Mouse (Mus musculus) lung, embryonic 14.5 days (tissue): ENCODE results near the gene Gadd45g. TPM values are rescaled to one million over a fixed set of nuclear protein-coding genes. Genes with fewer than 3 reads are reported as not detected.
A peak's percentile ranks its signal among the peaks of the same experiment; 100 is the strongest.

Source experiments
- ATAC-seq: fragments of 200-750 bp; cut with Nextera tagmentation; 2 replicates; pipeline ENCODE4 v1.8.0; 2017; ENCODE audit warnings: mild to moderate bottlenecking, moderate TSS enrichment, moderate library complexity; ENCODE audit not compliant: insufficient read depth
- DNase-seq: peaks from one replicate; pipeline ENCODE4 v3.0.0-alpha.2; 2015
- H3K27ac ChIP-seq: fragments of 300-500 bp; sonication (generic); 2 replicates; pipeline ENCODE4 v1.5.1; 2014; ENCODE audit warnings: low read depth, mild to moderate bottlenecking, moderate library complexity
- H3K27me3 ChIP-seq: fragments of 300-500 bp; sonication (generic); 2 replicates; pipeline ENCODE4 v1.6.1; 2014; ENCODE audit warnings: low read length, control low read depth; ENCODE audit not compliant: insufficient read depth
- H3K36me3 ChIP-seq: fragments of 300-500 bp; sonication (generic); 2 replicates; pipeline ENCODE4 v1.6.1; 2014; ENCODE audit warnings: control low read depth; ENCODE audit not compliant: insufficient read depth
- H3K4me1 ChIP-seq: fragments of 300-500 bp; sonication (generic); 2 replicates; pipeline ENCODE4 v1.6.1; 2014; ENCODE audit warnings: antibody characterized with exemption, control low read depth; ENCODE audit not compliant: insufficient read depth
- H3K4me2 ChIP-seq: fragments of 300-500 bp; sonication (generic); 2 replicates; pipeline ENCODE4 v1.6.1; 2014; ENCODE audit warnings: mild to moderate bottlenecking
- H3K4me3 ChIP-seq: fragments of 300-500 bp; sonication (generic); 2 replicates; pipeline ENCODE4 v1.5.1; 2014; ENCODE audit warnings: low read depth, low read length
- H3K9ac ChIP-seq: fragments of 300-500 bp; sonication (generic); 2 replicates; pipeline ENCODE4 v1.6.1; 2014
- H3K9me3 ChIP-seq: fragments of 300-500 bp; sonication (generic); 2 replicates; pipeline ENCODE4 v1.6.1; 2016; ENCODE audit warnings: low read depth, low read length, control low read depth
- CTCF ChIP-seq: IDR thresholded peaks from 2 replicates; pipeline ENCODE4 v1.5.1; 2016; ENCODE audit warnings: antibody characterized with exemption, low read depth
- WGBS: fragments of 180-500 bp; shearing (Covaris S2); extraction: QIAGEN DNeasy Blood & Tissue Kit; methylation state at CpG from one replicate; pipeline ENCODE4 v1.1.7; 2014; 5-methylcytosine and 5-hydroxymethylcytosine counted together
- polyA plus RNA-seq: library from polyadenylated mRNA; unstranded; fragments of >200 nt; fragmentation: Nextera tagmentation; extraction: Ambion mirVana; gene quantifications from 2 replicates; pipeline ENCODE4 v1.2.1, GENCODE M21; 2014

Gene Gadd45g
- polyA plus RNA-seq, 1 experiment from 2014 or later, result 26.1 TPM

DNA sequence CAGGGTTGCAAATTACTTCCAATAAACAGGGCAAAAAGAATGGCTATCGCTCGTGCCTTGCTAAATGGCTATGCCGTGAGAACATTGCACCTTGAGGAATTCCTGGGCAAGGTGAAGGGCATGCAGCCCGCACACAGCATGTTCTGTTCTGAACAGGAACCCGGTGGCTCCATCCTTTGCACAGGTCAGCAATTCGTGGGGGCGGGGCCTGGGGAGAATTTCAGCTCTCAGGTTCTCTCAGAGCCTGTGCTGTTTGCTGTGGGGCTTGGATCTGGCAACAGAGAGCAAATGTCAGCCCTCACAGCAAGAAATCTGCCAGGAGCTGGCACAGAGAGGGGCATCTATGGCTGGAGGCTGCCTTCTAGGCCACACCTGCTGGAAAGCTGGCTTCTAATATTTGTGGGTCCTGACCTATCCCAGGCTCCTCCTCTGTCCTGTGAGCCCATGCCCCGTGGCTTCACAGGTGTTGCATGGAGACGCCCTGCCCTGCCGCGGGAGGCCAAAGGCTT lies 19.7 kb downstream of the Gadd45g start:
- Histone ChIP-seq H3K36me3 (no peaks in the 10 kb centered on the region), H3K4me3 (no peak overlapping the region), H3K9ac (no peak overlapping the region), H3K4me2 (no peak overlapping the region), H3K27me3 (no peaks in the 10 kb centered on the region), H3K9me3 (no peaks in the 10 kb centered on the region), H3K27ac (no peak overlapping the region), H3K4me1 (no peaks in the 10 kb centered on the region; the same call in 1 of the 2 replicates)
- ATAC-seq (no peak), DNase-seq (no peak)
- WGBS, result 44% methylated on average over 11 of the region's 11 CpGs
- TF ChIP-seq CTCF, result no peak

DNA sequence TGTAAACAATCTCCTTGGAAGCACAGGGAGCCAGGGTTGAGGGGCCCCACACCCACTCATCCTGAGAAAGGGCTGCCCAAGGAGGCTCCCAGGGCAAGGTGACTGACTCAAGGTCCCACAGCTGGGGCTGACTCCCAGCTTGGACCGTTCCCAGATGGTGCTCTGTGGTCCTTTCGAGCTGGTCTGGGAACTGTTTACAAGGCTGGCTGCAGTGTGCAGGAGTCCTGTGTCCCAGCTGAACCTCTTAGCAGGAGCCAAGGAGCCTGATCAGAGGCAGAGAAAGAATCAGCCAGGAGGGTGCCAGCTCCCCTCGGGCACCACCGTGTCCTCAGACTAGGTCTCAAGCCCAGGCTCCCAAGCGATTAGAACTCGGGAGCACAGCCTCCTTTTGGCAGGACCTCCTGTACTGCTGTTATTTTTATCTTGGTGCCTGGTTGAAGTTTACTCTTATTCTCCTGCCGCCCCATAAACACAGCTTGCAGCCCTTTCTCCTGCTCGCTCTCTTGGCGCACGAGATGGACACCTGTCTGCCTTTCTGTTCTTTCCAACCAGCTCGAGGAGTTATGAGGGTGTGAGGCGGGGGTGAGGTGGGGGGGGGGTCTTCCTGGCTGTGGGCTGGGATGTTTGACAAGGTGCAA lies 22.1 kb downstream of the Gadd45g start:
- Histone ChIP-seq H3K27ac (0 out of 2 replicates have a peak overlapping the region, but pooled peaks have one; percentile 12), H3K4me2 (no peak overlapping the region), H3K9me3 (no peaks in the 10 kb centered on the region), H3K27me3 (no peaks in the 10 kb centered on the region), H3K9ac (no peak overlapping the region), H3K4me3 (no peak overlapping the region), H3K4me1 (no peaks in the 10 kb centered on the region; the same call in 1 of the 2 replicates), H3K36me3 (no peaks in the 10 kb centered on the region)
- ATAC-seq, result peak; percentile 35; the same call in 1 of the 2 replicates
- TF ChIP-seq CTCF, result no peak
- WGBS, result 20% methylated on average over 12 of the region's 12 CpGs
- peak; percentile 12 for DNase-seq

DNA sequence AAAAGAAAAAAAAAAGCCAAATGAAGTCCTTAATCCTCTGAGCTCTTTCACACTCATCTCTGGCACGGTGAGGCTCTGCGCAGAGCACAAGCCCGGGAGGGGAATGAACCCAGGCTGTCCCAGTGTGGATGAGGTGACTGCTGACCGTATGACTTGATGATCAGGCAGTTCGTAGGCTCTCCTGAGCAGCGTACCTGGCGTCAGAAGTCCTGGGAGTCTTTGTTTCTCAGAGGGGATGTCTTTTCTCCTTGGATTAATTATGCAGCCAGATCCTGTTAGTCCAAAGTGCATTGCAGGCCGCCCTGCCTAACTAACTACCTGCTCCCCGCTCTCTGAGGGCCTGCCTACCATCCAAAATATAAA lies 22.6 kb downstream of the Gadd45g start:
- Histone ChIP-seq H3K27ac (no peak overlapping the region), H3K4me1 (no peaks in the 10 kb centered on the region; the same call in 1 of the 2 replicates), H3K27me3 (no peaks in the 10 kb centered on the region), H3K4me3 (no peak overlapping the region), H3K36me3 (no peaks in the 10 kb centered on the region), H3K9ac (no peak overlapping the region), H3K9me3 (no peaks in the 10 kb centered on the region), H3K4me2 (no peak overlapping the region)
- DNase-seq (no peak), ATAC-seq (no peak)
- TF ChIP-seq CTCF, result no peak
- 55% methylated on average over 9 of the region's 9 CpGs for WGBS

- no peaks in the 10 kb centered on the region for H3K9me3 ChIP-seq
- H3K36me3 ChIP-seq, result no peaks in the 10 kb centered on the region
- no peak for TF ChIP-seq CTCF
- no peak overlapping the region for H3K4me2 ChIP-seq
- H3K4me3 ChIP-seq, result no peak overlapping the region
- ATAC-seq, result no peak
- H3K9ac ChIP-seq, result no peak overlapping the region
- no peak for DNase-seq
- no peaks in the 10 kb centered on the region for H3K27me3 ChIP-seq
- no peak overlapping the region for H3K27ac ChIP-seq
- H3K4me1 ChIP-seq, result no peaks in the 10 kb centered on the region; the same call in 1 of the 2 replicates
- WGBS, result 90% methylated on average over 4 of the region's 4 CpGs
Measured at GRCm38 (mm10) chr13:51871148-51871547, 24.7 kb downstream of the Gadd45g start.

DNA sequence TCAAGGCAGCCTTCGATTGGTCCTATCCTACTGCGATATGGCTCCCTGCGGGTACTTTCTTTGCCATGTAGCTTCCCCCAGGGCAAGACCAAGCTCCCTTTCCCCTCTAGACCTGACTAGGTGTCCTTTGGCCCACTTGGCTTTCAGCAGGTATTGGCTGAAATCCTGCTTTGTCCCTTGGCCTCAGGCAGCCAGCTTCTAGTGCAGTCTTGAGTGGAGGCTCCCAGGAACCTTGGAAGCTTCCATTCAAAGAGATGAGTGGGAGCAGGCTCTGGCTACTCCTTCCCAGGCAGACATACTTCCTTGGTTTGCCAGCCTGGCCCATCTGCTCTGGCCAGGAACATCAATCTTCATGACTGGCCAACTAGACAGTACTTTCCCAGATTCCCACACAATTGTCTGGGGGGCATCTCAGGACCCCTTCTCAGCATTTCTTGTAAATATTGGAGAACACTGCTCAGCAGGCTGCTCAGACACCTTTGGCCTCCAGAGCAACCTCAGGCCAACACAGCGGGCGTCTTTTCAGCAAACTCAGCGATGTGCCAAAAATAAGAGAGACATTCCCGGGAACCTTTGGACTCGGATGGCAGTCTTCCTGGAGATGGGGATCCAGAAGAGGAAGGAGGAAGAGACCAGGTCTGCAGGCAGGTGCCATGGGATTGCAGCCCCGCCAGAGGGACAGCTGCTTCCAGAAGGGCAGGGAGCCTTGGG lies 25.9 kb downstream of the Gadd45g start:
- H3K9me3 ChIP-seq, result no peaks in the 10 kb centered on the region
- H3K27ac ChIP-seq, result no peak overlapping the region
- H3K27me3 ChIP-seq, result no peaks in the 10 kb centered on the region
- H3K4me3 ChIP-seq, result no peak overlapping the region
- ATAC-seq (no peak), DNase-seq (no peak)
- H3K4me2 ChIP-seq, result no peak overlapping the region
- no peaks in the 10 kb centered on the region for H3K36me3 ChIP-seq
- WGBS, result 92% methylated on average over 9 of the region's 9 CpGs
- H3K4me1 ChIP-seq, result no peaks in the 10 kb centered on the region; the same call in 1 of the 2 replicates
- no peak for TF ChIP-seq CTCF
- no peak overlapping the region for H3K9ac ChIP-seq

- Histone ChIP-seq H3K4me3 (no peak overlapping the region), H3K9ac (no peak overlapping the region), H3K27ac (no peak overlapping the region), H3K4me1 (no peaks in the 10 kb centered on the region; the same call in 1 of the 2 replicates), H3K4me2 (no peak overlapping the region), H3K27me3 (no peaks in the 10 kb centered on the region), H3K9me3 (no peaks in the 10 kb centered on the region), H3K36me3 (no peaks in the 10 kb centered on the region)
- no peak for DNase-seq
- 73% methylated on average over 9 of the region's 9 CpGs for WGBS
- no peak for TF ChIP-seq CTCF
- ATAC-seq, result no peak
Measured at GRCm38 (mm10) chr13:51872963-51873514, 26.6 kb downstream of the Gadd45g start.

DNA sequence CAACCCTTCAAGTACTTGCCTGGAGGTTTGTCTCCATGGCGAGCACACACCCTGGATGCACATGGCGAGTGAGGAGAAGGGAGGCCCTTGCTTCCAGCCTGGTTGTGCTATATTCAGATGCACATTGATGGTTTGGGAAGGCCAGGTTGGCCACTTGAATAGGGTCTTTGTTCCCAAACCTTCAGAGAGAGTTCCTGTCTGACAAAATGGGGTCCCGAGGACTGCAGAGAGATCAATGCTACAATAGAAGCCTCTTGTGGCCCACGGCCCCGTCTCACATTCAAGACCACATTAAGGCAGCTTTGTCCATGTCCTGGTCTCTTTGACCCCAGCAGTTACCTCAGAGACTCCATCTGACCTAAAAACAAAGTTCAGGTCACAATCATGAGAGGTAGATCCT lies 27.3 kb downstream of the Gadd45g start:
- ATAC-seq, result no peak
- no peak for TF ChIP-seq CTCF
- H3K9me3 ChIP-seq, result no peaks in the 10 kb centered on the region
- no peak for DNase-seq
- H3K4me2 ChIP-seq, result no peak overlapping the region
- H3K9ac ChIP-seq, result no peak overlapping the region
- no peak overlapping the region for H3K4me3 ChIP-seq
- no peak overlapping the region for H3K27ac ChIP-seq
- H3K36me3 ChIP-seq, result no peaks in the 10 kb centered on the region
- 85% methylated on average over 5 of the region's 5 CpGs for WGBS
- H3K4me1 ChIP-seq, result no peaks in the 10 kb centered on the region; the same call in 1 of the 2 replicates
- no peaks in the 10 kb centered on the region for H3K27me3 ChIP-seq
